Mouse (Mus musculus): ENCODE measurements around the gene Cdc7. TPM values are rescaled to one million over a fixed set of nuclear protein-coding genes. Genes with fewer than 3 reads are reported as not detected.

Gene Cdc7
- polyA plus RNA-seq, 1 experiment from 2014 or later: 53.0 TPM

DNA sequence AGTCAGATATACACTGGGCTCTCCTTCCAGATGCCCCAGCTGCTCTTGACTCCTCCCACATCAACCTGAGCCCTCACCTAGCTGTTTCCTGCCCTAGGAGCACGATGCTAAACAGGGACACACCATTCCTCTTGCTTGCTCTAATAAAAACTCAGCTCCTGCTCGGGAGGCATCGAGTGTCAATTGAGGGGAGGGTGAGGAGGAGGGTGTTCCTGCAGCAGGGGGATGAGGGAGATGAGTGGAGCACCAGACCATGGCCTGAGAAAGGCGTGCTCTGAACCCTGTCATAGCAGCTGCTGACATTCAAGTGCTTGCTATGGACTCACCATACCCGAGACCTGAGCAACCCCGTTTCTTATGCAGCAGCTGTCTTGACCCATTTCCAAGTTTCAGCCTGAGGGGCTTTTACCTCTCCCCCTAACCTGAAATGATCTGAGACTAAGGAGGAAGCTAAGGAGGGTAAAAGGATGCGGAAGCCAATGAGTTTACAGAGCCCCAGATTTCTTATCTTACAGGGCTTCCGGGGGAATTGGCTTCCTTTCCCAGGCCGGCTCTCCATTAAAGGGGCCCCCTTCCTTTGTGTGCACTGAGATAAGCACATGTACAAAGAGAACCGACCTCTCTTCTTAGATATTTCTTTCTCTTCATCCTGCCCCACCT, 51.4 kb downstream of the Cdc7 start:
- no peak for DNase-seq (ENCODE audit: low spot score)
- Histone ChIP-seq H3K9ac (ENCODE audit: low read depth, low read length) (no peak overlapping the region), H3K4me1 (replicated peaks; ENCODE audit: control insufficient read depth, insufficient read depth, low read length) (no peaks in the 10 kb centered on the region), H3K4me3 (ENCODE audit: low read depth, low read length) (no peak overlapping the region), H3K9me3 (ENCODE audit: control insufficient read depth, low read length) (no peaks in the 10 kb centered on the region), H3K27ac (ENCODE audit: low read depth, low read length) (no peak overlapping the region), H3K27me3 (ENCODE audit: control insufficient read depth, insufficient read depth, low read length) (no peaks in the 10 kb centered on the region), H3K4me2 (replicated peaks; ENCODE audit: low read depth, low read length) (no peak overlapping the region), H3K36me3 (ENCODE audit: control insufficient read depth, insufficient read depth, low read length) (no peaks in the 10 kb centered on the region)
- WGBS: 41% methylated on average over 10 of the region's 10 CpGs
- ATAC-seq (ENCODE audit: low FRiP score): no peak

DNA sequence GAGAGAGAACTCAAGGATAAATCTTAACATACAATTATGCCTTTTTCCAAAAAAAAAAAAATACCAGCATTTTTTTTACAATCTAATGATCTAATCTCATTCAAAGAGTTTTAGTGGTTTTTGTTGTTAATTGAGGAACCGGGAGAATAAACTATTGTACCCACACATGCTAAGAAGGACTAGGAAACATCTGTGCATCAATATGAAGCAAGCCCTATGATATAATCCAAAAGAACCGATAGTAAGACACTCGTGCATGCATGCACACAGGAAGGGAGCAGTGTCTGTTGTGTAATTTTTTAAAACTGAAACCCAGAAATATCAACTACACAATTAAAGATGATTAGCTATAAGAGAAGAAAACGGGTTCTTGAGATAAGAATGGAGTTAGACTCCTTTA, 52.4 kb downstream of the Cdc7 start:
- DNase-seq (ENCODE audit: low spot score) (no peak), ATAC-seq (ENCODE audit: low FRiP score) (no peak)
- Histone ChIP-seq H3K36me3 (ENCODE audit: control insufficient read depth, insufficient read depth, low read length) (no peaks in the 10 kb centered on the region), H3K27ac (ENCODE audit: low read depth, low read length) (no peak overlapping the region), H3K9me3 (ENCODE audit: control insufficient read depth, low read length) (no peaks in the 10 kb centered on the region), H3K4me1 (replicated peaks; ENCODE audit: control insufficient read depth, insufficient read depth, low read length) (no peaks in the 10 kb centered on the region), H3K4me2 (replicated peaks; ENCODE audit: low read depth, low read length) (no peak overlapping the region), H3K4me3 (ENCODE audit: low read depth, low read length) (no peak overlapping the region), H3K27me3 (ENCODE audit: control insufficient read depth, insufficient read depth, low read length) (no peaks in the 10 kb centered on the region), H3K9ac (ENCODE audit: low read depth, low read length) (no peak overlapping the region)
- 87% methylated on average over 4 of the region's 4 CpGs for WGBS

GRCm38 (mm10) chr5:107017544-107017943, 53.4 kb downstream of the Cdc7 start:
- Histone ChIP-seq H3K4me3 (ENCODE audit: low read depth, low read length) (no peak overlapping the region), H3K9ac (ENCODE audit: low read depth, low read length) (no peak overlapping the region), H3K9me3 (ENCODE audit: control insufficient read depth, low read length) (no peaks in the 10 kb centered on the region), H3K4me1 (replicated peaks; ENCODE audit: control insufficient read depth, insufficient read depth, low read length) (no peaks in the 10 kb centered on the region), H3K27ac (ENCODE audit: low read depth, low read length) (no peak overlapping the region), H3K36me3 (ENCODE audit: control insufficient read depth, insufficient read depth, low read length) (no peaks in the 10 kb centered on the region), H3K4me2 (replicated peaks; ENCODE audit: low read depth, low read length) (no peak overlapping the region), H3K27me3 (ENCODE audit: control insufficient read depth, insufficient read depth, low read length) (no peaks in the 10 kb centered on the region)
- WGBS: 68% methylated on average over 2 of the region's 2 CpGs
- ATAC-seq (ENCODE audit: low FRiP score) (no peak), DNase-seq (ENCODE audit: low spot score) (no peak)

- no peak overlapping the region for H3K4me3 ChIP-seq (ENCODE audit: low read depth, low read length)
- no peaks in the 10 kb centered on the region for H3K9me3 ChIP-seq (ENCODE audit: control insufficient read depth, low read length)
- H3K4me2 ChIP-seq (replicated peaks; ENCODE audit: low read depth, low read length): no peak overlapping the region
- H3K27me3 ChIP-seq (ENCODE audit: control insufficient read depth, insufficient read depth, low read length): no peaks in the 10 kb centered on the region
- WGBS: 75% methylated on average over 5 of the region's 5 CpGs
- H3K4me1 ChIP-seq (replicated peaks; ENCODE audit: control insufficient read depth, insufficient read depth, low read length): no peaks in the 10 kb centered on the region
- no peak for ATAC-seq (ENCODE audit: low FRiP score)
- H3K27ac ChIP-seq (ENCODE audit: low read depth, low read length): no peak overlapping the region
- no peak for DNase-seq (ENCODE audit: low spot score)
- H3K36me3 ChIP-seq (ENCODE audit: control insufficient read depth, insufficient read depth, low read length): no peaks in the 10 kb centered on the region
- H3K9ac ChIP-seq (ENCODE audit: low read depth, low read length): no peak overlapping the region
These were observed 54.9 kb downstream of the Cdc7 start for GRCm38 (mm10) chr5:107019057-107019456.

DNA sequence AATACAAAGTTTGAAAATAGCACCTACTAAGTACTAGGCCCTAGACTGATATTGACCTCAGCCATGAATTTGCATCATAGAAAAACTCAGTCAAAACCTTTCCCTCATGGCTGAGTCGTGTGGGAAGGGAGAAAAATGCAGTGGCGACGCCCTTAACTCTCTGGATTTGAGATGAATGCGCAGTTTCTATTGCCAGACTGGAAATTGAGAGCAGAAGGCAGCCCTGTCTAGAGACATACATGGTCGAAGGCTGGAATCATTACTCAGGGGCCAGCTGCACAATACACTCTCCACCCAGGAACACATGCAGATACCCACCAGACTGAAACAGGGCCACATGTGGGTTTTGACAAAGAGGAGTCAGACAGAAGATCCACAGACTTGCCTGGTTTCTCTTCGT, 55.8 kb downstream of the Cdc7 start:
- WGBS: 67% methylated on average over 6 of the region's 6 CpGs

DNA sequence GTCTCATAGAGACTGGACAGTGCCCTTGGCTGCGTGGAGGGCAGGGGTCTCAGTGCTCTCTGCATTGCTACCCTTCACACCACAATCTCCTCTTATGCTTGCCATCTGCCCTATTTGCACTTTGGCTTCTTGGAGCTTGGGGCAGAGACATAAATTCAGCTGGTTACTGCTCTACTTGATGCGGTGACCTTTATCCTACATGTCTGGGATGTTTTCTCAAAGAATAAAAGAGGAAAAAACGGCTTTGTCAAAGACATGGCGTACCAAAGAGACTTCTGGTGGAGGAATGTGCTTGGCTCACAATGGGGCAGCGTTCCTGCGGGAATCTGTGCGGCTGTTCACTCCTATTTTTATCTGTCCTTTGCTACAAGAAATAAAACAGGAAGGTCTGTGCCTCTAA, 56.2 kb downstream of the Cdc7 start:
- Histone ChIP-seq H3K36me3 (ENCODE audit: control insufficient read depth, insufficient read depth, low read length) (no peaks in the 10 kb centered on the region), H3K4me2 (replicated peaks; ENCODE audit: low read depth, low read length) (no peak overlapping the region), H3K9me3 (ENCODE audit: control insufficient read depth, low read length) (no peaks in the 10 kb centered on the region), H3K4me1 (replicated peaks; ENCODE audit: control insufficient read depth, insufficient read depth, low read length) (no peaks in the 10 kb centered on the region), H3K27me3 (ENCODE audit: control insufficient read depth, insufficient read depth, low read length) (no peaks in the 10 kb centered on the region), H3K9ac (ENCODE audit: low read depth, low read length) (no peak overlapping the region), H3K27ac (ENCODE audit: low read depth, low read length) (no peak overlapping the region), H3K4me3 (ENCODE audit: low read depth, low read length) (no peak overlapping the region)
- no peak for ATAC-seq (ENCODE audit: low FRiP score)
- no peak for DNase-seq (ENCODE audit: low spot score)
- WGBS: 57% methylated on average over 7 of the region's 7 CpGs

More for the DNA sequence above, 55.8 kb downstream of the Cdc7 start:
- Histone ChIP-seq H3K4me1 (replicated peaks; ENCODE audit: control insufficient read depth, insufficient read depth, low read length) (no peaks in the 10 kb centered on the region), H3K36me3 (ENCODE audit: control insufficient read depth, insufficient read depth, low read length) (no peaks in the 10 kb centered on the region), H3K9me3 (ENCODE audit: control insufficient read depth, low read length) (no peaks in the 10 kb centered on the region), H3K27ac (ENCODE audit: low read depth, low read length) (no peak overlapping the region), H3K4me3 (ENCODE audit: low read depth, low read length) (no peak overlapping the region), H3K4me2 (replicated peaks; ENCODE audit: low read depth, low read length) (no peak overlapping the region), H3K27me3 (ENCODE audit: control insufficient read depth, insufficient read depth, low read length) (no peaks in the 10 kb centered on the region), H3K9ac (ENCODE audit: low read depth, low read length) (no peak overlapping the region)
- no peak for DNase-seq (ENCODE audit: low spot score)
- ATAC-seq (ENCODE audit: low FRiP score): no peak

DNA sequence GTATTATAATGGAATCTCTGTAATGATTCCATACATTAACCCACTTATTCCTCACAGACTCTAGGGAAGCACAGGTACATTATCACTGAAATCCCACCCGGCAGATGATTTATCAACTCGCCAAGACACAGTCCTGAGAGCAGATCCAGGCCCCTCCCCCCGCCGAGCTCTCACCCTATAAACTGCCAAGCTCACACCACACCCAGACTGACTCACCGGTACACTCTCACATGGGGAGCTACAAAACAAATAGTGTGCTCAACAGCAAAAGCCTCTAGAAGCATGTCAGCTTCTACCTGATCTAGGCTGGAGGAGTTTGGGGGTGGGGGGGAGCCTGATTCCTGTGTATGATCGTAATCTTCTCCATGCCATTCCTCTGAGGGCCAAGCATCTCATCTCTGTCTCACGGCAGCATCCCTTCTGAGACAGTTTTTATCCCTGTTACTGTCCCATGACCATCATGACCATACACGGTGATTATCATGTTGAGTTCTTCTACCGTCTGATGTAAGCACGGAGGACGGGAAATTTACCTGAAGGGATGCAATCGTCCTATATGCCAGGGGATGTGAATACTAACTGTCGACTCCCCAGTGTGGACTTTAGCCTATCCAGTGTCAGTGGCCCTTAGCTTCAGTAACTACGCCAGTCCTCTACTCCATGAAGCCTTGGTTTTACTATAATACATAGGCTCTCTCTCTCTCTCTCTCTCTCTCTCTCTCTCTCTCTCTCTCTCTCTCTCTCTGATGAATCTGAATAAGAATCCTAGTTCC, 57.4 kb downstream of the Cdc7 start:
- 95% methylated on average over 14 of the region's 14 CpGs for WGBS
- Histone ChIP-seq H3K27ac (ENCODE audit: low read depth, low read length) (no peak overlapping the region), H3K4me3 (ENCODE audit: low read depth, low read length) (no peak overlapping the region), H3K36me3 (ENCODE audit: control insufficient read depth, insufficient read depth, low read length) (no peaks in the 10 kb centered on the region), H3K9ac (ENCODE audit: low read depth, low read length) (no peak overlapping the region), H3K4me2 (replicated peaks; ENCODE audit: low read depth, low read length) (no peak overlapping the region), H3K9me3 (ENCODE audit: control insufficient read depth, low read length) (no peaks in the 10 kb centered on the region), H3K4me1 (replicated peaks; ENCODE audit: control insufficient read depth, insufficient read depth, low read length) (no peaks in the 10 kb centered on the region), H3K27me3 (ENCODE audit: control insufficient read depth, insufficient read depth, low read length) (no peaks in the 10 kb centered on the region)
- DNase-seq (ENCODE audit: low spot score): no peak
- ATAC-seq (ENCODE audit: low FRiP score): no peak

GRCm38 (mm10) chr5:107022064-107022428, 57.9 kb downstream of the Cdc7 start:
- ATAC-seq (ENCODE audit: low FRiP score): no peak
- no peaks in the 10 kb centered on the region for H3K4me1 ChIP-seq (replicated peaks; ENCODE audit: control insufficient read depth, insufficient read depth, low read length)
- no peak for DNase-seq (ENCODE audit: low spot score)
- no peak overlapping the region for H3K4me2 ChIP-seq (replicated peaks; ENCODE audit: low read depth, low read length)
- no peak overlapping the region for H3K4me3 ChIP-seq (ENCODE audit: low read depth, low read length)
- no peak overlapping the region for H3K9ac ChIP-seq (ENCODE audit: low read depth, low read length)
- H3K27me3 ChIP-seq (ENCODE audit: control insufficient read depth, insufficient read depth, low read length): no peaks in the 10 kb centered on the region
- no peaks in the 10 kb centered on the region for H3K36me3 ChIP-seq (ENCODE audit: control insufficient read depth, insufficient read depth, low read length)
- 95% methylated on average over 3 of the region's 3 CpGs for WGBS
- no peaks in the 10 kb centered on the region for H3K9me3 ChIP-seq (ENCODE audit: control insufficient read depth, low read length)
- no peak overlapping the region for H3K27ac ChIP-seq (ENCODE audit: low read depth, low read length)

- Histone ChIP-seq H3K4me2 (replicated peaks; ENCODE audit: low read depth, low read length) (no peak overlapping the region), H3K4me3 (ENCODE audit: low read depth, low read length) (no peak overlapping the region), H3K9me3 (ENCODE audit: control insufficient read depth, low read length) (no peaks in the 10 kb centered on the region), H3K36me3 (ENCODE audit: control insufficient read depth, insufficient read depth, low read length) (no peaks in the 10 kb centered on the region), H3K9ac (ENCODE audit: low read depth, low read length) (no peak overlapping the region), H3K4me1 (replicated peaks; ENCODE audit: control insufficient read depth, insufficient read depth, low read length) (no peaks in the 10 kb centered on the region), H3K27me3 (ENCODE audit: control insufficient read depth, insufficient read depth, low read length) (no peaks in the 10 kb centered on the region), H3K27ac (ENCODE audit: low read depth, low read length) (no peak overlapping the region)
- ATAC-seq (ENCODE audit: low FRiP score): no peak
- DNase-seq (ENCODE audit: low spot score): no peak
- WGBS: 76% methylated on average over 5 of the region's 5 CpGs
These were observed 59.8 kb downstream of the Cdc7 start for GRCm38 (mm10) chr5:107023951-107024350.
